20 mouse cellular contexts compared by ENCODE assay signal in the genomic region with DNA sequence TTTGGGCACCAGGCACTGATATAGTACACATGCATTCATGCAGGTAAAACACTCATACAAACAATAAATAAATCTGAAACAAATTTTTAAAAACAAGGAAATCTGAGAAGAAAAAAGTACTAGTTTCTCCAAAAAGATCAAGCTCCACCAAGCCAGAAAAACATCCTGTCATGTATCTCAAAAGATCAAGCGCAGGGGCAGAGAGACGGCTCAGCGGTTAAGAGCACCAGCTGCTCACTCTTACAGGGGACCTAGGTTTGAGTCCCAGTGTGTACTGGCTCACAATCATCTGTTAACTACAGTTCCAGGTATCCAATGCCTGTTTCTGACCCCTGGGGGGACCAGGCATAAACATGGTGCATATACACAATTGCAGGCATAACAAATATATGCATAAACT. TPM values are rescaled to one million over a fixed set of nuclear protein-coding genes. Genes with fewer than 3 reads are reported as not detected.
"Had no signal": no experiment of that assay in that cellular context is flagged by ENCODE, and none has a peak within 500 bp of the region (broad histone marks: within the 10 kb centered on the region; RNA-seq: fewer than 3 reads in every experiment).

No protein-coding gene starts in this region.

- DNase-seq: kidney, adult 11 months; kidney, adult 8-10 months; kidney, postnatal 10 days; kidney, postnatal 36 days; layer of hippocampus, postnatal 36 days; left cerebral cortex, postnatal 4 days; liver, postnatal 0 days; lung, embryonic 14.5 days had no signal

- ATAC-seq: intestine, embryonic 15.5 days; liver, postnatal 0 days; lung, postnatal 0 days; midbrain, embryonic 15.5 days had no signal

RNA-seq across cellular contexts. Expression of a gene that starts 16.2 kb away (rescaled TPM):
- total RNA-seq: layer of hippocampus, postnatal 10 days; layer of hippocampus, postnatal 36 days; left cerebral cortex, adult 2 months; left cerebral cortex, postnatal 4 days; neutrophil, adult 5-6 weeks had no signal
- polyA plus RNA-seq: liver, postnatal 0 days; macrophage; small intestine, adult 2 months had no signal

RNA-seq across cellular contexts. Expression of a gene that starts 29.6 kb away (rescaled TPM):
- total RNA-seq: layer of hippocampus, adult 8-10 months; layer of hippocampus, postnatal 10 days; layer of hippocampus, postnatal 36 days; left cerebral cortex, adult 2 months; left cerebral cortex, postnatal 10 days; left cerebral cortex, postnatal 4 days had no signal
- polyA plus RNA-seq: limb, embryonic 12.5 days; lung, embryonic 14.5 days; neural tube, embryonic 13.5 days had no signal
